Mouse (Mus musculus): ENCODE results near the gene Galnt14.

The Galnt14 gene

DNA sequence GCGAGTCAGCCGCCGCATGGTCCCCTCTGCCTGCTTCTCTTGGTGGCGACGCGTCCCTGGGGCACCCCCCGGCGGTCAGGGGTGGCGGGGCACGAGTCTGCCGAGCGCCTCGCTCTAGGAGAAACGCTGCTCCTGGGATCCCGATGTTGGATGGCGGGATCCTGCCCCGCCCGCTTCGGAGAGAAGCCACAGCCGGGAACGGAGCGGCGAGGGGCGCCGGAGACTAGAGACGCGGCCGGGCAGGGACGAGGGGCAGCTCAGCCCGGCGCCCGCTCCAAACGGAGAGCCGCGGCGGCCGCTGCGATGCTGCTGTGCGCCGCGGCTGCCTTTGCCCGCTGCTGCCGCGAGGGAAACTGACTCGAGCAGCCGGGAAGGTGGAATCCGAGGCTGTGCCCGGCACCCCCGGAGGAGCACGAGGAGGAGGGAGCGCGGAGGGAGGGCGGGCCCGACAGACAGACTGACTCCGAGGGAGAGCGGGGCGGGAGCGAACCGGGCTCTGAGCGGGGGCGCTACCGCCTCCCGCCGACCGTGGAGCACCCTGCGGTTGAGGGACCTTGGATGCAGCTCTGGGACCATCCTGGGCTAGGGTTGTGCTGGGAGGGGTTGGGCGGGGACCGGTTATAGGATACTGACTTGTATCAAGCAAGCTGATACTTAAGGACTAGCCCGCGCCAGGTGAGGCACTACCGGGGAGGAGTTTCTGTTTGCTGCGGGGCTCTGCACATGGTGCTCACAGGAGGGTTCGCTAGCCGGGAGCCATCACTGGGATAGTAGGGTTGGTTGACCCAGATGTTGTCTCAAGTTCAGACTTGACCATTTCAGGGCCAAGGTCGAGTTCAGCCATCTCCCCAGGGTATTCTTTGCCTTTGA lies at the start of gene Galnt14:
Gene Galnt14, minus strand, starts transcription at position 412 of the 870 bp plus-strand sequence.
- DNase-seq (ENCODE audit: low spot score in 2 of 2): peak in 1 of 2 experiments; percentile 7

- peak; percentile 44 to 74 for DNase-seq (ENCODE audit: low spot score in 2 of 2)
Measured at GRCm38 (mm10) chr17:73743681-73744311, 33.5 kb upstream of the Galnt14 start.

DNA sequence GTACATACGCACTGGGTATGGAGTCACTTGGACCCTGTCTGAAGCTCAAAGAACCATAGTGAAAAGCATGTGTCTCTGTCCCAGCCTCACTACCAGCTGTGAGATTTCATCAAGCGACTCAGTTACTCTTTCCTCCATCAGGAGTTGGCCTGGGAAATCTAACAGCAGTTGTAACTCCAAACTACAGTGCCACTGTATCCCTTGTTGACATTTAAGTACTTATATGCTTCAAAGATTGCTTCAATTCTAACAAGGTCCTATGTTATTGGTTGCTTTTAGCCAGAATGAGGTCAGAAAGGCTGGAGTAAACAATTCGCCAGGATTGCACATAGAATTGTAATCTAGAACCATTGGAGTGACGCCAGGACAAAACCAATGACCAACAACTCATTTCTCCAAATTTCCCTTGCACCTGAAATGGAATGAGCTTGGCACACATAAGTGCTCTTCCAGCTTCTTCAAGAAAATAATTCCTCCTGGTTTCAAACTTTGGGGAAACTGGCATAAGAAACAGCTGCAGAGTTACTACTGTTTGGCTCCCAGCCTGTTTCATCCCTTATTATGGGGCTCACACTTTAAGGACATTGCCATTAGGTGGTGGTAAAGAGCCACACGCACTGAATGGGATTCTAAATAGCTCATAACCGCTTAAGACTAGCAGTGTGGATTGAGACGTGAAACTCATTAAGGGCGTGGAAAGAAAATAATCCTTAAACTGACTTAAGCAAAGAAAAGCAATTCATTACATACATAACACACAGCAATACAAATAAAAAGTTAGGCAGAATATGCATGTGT lies 13.8 kb upstream of the Galnt14 start:
- DNase-seq (ENCODE audit: low spot score in 2 of 2): peak in 1 of 2 experiments; percentile 14

DNA sequence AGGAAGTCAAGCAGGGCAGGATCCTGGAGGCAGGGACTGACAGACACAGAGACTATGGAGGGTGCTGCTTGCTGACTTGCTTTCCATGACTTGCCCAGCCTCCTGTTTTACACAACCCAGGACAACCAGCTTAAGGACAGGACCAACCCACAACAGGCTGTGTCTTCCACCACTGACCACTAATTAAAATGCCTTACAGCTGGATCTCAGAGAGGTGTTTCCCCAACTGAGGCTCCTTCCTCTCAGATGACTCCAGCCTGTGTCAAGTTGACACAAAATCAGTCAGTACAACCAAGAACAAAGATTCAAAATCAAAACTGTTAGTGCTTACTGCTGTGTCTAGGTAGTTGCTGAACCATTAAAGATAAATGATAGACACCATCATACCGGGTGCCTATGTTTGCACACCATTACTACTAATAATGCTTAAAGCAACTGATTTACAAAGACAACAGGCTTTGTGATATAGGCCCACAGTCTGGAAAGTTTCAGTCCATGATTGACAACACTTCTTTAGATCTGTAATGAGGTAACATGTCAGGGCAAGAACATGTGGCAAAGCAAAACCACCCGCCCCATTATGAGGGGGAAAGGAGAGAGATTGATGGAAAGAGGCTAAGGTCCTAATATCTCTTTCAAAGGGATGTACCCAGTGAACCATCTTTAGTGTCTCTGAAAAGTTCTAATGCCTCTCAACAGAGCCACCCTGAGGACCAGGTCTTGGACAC lies 8.9 kb upstream of the Galnt14 start:
- no peak for DNase-seq (ENCODE audit: low spot score in 2 of 2)

- no peak for DNase-seq (ENCODE audit: low spot score in 2 of 2)
Measured at GRCm38 (mm10) chr17:73716684-73717083, 6.4 kb upstream of the Galnt14 start.

GRCm38 (mm10) chr17:73714440-73715221 lies 4.4 kb upstream of the Galnt14 start:
- no peak for DNase-seq (ENCODE audit: low spot score in 2 of 2)

DNA sequence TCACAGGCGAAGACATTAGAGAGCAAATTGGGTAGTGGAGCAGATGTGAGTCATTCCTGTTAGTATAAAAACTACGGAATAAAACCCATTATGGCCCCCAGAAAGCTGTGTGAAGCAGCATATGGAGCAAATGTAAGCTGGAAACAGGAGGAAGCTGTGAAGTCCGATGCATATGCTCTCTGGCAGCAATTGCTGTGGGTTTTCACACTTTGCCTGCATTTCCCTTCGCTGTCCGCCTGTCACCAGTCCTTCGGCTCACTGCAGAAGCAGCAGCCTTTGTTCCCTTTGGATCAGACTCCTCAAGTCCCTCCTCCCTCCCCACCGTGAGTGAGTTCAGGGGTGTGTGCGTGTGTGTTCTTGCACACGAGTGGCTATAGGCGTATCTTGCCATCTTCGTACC lies 3.1 kb upstream of the Galnt14 start:
- DNase-seq (ENCODE audit: low spot score in 2 of 2): no peak

- DNase-seq (ENCODE audit: low spot score in 2 of 2): no peak
Measured at GRCm38 (mm10) chr17:73711919-73712318, 1.7 kb upstream of the Galnt14 start.

- no peak for DNase-seq (ENCODE audit: low spot score in 2 of 2)
Measured at GRCm38 (mm10) chr17:73709131-73710041, 867 bp downstream of the Galnt14 start.

- DNase-seq (ENCODE audit: low spot score in 2 of 2): no peak
Measured at GRCm38 (mm10) chr17:73708451-73708850, 1.8 kb downstream of the Galnt14 start.

GRCm38 (mm10) chr17:73703571-73703970 lies 6.7 kb downstream of the Galnt14 start:
- DNase-seq (ENCODE audit: low spot score in 2 of 2): no peak

DNA sequence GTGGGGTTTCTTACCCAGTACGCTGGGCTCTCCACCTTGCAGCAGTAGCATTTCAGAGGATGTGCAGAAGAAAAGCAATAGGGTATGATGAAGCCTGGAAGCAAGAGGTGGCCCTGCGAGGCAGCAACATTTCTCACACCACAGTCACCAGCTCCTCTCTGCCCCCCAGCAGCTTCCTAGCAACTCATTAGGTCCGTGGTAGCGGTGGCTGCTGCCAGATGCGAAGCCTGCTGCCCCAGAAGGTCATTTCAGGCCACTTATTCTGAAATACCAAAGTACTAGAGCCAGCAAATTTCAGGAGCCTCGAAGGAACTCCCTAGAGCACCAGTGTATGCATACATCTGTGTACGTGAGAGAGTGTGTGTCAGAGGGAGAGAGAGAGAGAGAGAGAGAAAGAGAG lies 9.2 kb downstream of the Galnt14 start:
- no peak for DNase-seq (ENCODE audit: low spot score in 2 of 2)

DNA sequence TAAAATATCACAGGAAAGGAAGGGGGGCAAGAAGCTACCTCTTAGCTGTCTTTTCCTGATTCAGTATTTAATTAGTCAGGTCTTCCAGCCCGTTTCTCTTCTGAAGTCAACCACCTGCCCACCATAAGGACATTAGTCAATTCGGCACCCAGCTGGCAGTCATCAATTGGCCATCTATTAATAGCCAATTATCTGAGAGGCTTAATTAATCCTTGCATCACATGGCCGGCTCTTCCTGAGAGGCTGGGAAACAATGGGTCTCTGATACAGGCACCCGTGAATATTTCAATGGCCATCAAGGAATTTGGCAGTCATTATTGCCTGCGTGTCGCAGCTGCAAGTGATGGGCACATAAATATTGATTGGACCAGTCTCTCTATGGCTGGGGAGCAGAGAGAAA lies 10.4 kb downstream of the Galnt14 start:
- no peak for DNase-seq (ENCODE audit: low spot score in 2 of 2)

- DNase-seq (ENCODE audit: low spot score in 2 of 2): no peak
Measured at GRCm38 (mm10) chr17:73694206-73694952, 15.9 kb downstream of the Galnt14 start.

GRCm38 (mm10) chr17:73688261-73688660 lies 22.0 kb downstream of the Galnt14 start:
- no peak for DNase-seq (ENCODE audit: low spot score in 2 of 2)

- DNase-seq (ENCODE audit: low spot score in 2 of 2): no peak
Measured at GRCm38 (mm10) chr17:73686292-73686691, 24.0 kb downstream of the Galnt14 start.

DNA sequence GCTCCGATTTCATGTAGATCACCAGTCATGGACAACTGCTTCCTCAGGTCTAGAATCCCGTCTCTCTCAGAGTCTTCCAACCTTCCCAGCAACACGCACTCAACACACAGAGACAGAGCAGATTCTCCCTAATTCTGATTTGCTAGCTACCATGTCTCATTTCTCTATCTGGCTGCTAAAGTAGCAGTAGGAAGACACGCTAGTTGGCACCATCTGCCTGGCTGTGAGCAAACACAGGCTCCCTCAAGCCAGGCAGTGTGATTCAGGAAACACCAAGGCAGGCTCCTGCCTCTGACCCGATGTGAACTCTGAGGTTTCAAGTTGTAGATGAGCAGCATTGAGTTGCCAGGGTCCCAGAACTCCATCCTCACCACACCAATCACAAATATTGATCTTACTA lies 25.5 kb downstream of the Galnt14 start:
- DNase-seq (ENCODE audit: low spot score in 2 of 2): no peak

- DNase-seq (ENCODE audit: low spot score in 2 of 2): no peak
Measured at GRCm38 (mm10) chr17:73671921-73672320, 38.3 kb downstream of the Galnt14 start.

DNA sequence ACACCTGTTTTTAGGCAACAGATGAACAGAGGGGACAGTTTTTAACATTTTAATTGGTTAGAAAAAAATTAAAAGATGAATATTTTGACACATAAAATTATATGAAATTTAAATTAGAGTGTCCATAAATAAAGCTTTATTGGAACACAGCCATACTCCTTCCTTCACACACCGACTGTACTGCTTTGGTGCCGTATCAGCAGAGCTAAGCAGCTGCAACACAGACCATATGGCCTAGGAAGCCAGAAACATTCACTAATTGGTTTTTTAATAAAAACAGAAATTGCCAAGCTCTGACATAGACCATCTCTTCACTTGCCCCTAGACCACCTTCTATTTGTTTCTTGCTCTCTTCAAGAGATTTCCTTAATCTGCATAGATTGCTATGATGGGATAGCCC lies 40.2 kb downstream of the Galnt14 start:
- DNase-seq (ENCODE audit: low spot score in 2 of 2): no peak
